Mouse (Mus musculus) heart, embryonic 13.5 days (tissue): ENCODE measurements around the gene Emb. TPM values are rescaled to one million over a fixed set of nuclear protein-coding genes. Genes with fewer than 3 reads are reported as not detected.
"Not testable (repeated sequence)": the region's sequence is repeated elsewhere in the genome, so short reads cannot be mapped to it uniquely, and the experiment has no call there.

Experiments used
- ATAC-seq: fragments of 200-750 bp; cut with Nextera tagmentation; 2 replicates; pipeline ENCODE4 v1.8.0; 2017; ENCODE audit warnings: moderate TSS enrichment; ENCODE audit not compliant: insufficient number of reproducible peaks, low FRiP score, low TSS enrichment; ENCODE audit errors: extremely low read depth
- H3K27ac ChIP-seq: fragments of 300-500 bp; sonication (generic); replicated peaks from 2 replicates; pipeline ENCODE4 v1.5.1; 2015; ENCODE audit warnings: moderate library complexity, mild to moderate bottlenecking, inconsistent platforms
- H3K27me3 ChIP-seq: fragments of 300-500 bp; sonication (generic); replicated peaks from 2 replicates; pipeline ENCODE4 v1.6.1; 2015; ENCODE audit warnings: mild to moderate bottlenecking, inconsistent platforms
- H3K36me3 ChIP-seq: fragments of 300-500 bp; sonication (generic); 2 replicates; pipeline ENCODE4 v1.6.1; 2015; ENCODE audit warnings: mild to moderate bottlenecking, inconsistent platforms
- H3K4me1 ChIP-seq: fragments of 300-500 bp; sonication (generic); 2 replicates; pipeline ENCODE4 v1.6.1; 2015; ENCODE audit warnings: inconsistent platforms
- H3K4me2 ChIP-seq: fragments of 300-500 bp; sonication (generic); 2 replicates; pipeline ENCODE4 v1.6.1; 2015; ENCODE audit warnings: inconsistent platforms, mild to moderate bottlenecking, moderate library complexity
- H3K4me3 ChIP-seq: fragments of 300-500 bp; sonication (generic); 2 replicates; pipeline ENCODE4 v1.5.1; 2015; ENCODE audit warnings: moderate library complexity, mild to moderate bottlenecking, inconsistent platforms
- H3K9ac ChIP-seq: fragments of 300-500 bp; sonication (generic); 2 replicates; pipeline ENCODE4 v1.6.1; 2015; ENCODE audit warnings: inconsistent platforms, mild to moderate bottlenecking, moderate library complexity
- H3K9me3 ChIP-seq: fragments of 300-500 bp; sonication (generic); 2 replicates; pipeline ENCODE4 v1.6.1; 2016; ENCODE audit warnings: inconsistent platforms
- WGBS: fragments of 180-500 bp; shearing (Covaris S2); methylation state at CpG from one replicate; pipeline ENCODE4 v1.1.7; 2015; ENCODE audit warnings: mixed read lengths; 5-methylcytosine and 5-hydroxymethylcytosine counted together
- polyA plus RNA-seq: library from polyadenylated mRNA; unstranded; fragments of >200 nt; fragmentation: Nextera tagmentation; extraction: Ambion mirVana; gene quantifications from 2 replicates; pipeline ENCODE4 v1.2.1, GENCODE M21; 2015

The Emb gene
- 8.2 and 9.2 TPM in 2 replicates for polyA plus RNA-seq

GRCm38 (mm10) chr13:117208236-117208635 is at the start of gene Emb:
Gene Emb (plus strand): TSS chr13:117208536.
- no peak for ATAC-seq
- Histone ChIP-seq H3K27ac (no peak within 1 kb of the TSS), H3K4me3 (no peak within 1 kb of the TSS), H3K4me1 (0 out of 2 replicates have a peak, but pooled peaks cover 3% of the 10 kb centered on the region), H3K36me3 (no peaks in the 10 kb centered on the region), H3K27me3 (no peaks in the 10 kb centered on the region), H3K9me3 (no peaks in the 10 kb centered on the region), H3K4me2 (no peak within 1 kb of the TSS; the same call in 1 of the 2 replicates), H3K9ac (no peak within 1 kb of the TSS)
- WGBS: 27% methylated on average over 5 of the region's 6 CpGs

GRCm38 (mm10) chr13:117163906-117164305 is 44.4 kb upstream of the Emb start:
- Histone ChIP-seq H3K4me3 (no peak overlapping the region), H3K27ac (no peak overlapping the region), H3K9ac (no peak overlapping the region), H3K27me3 (no peaks in the 10 kb centered on the region), H3K4me2 (no peak overlapping the region), H3K36me3 (no peaks in the 10 kb centered on the region), H3K4me1 (no peaks in the 10 kb centered on the region), H3K9me3 (no peaks in the 10 kb centered on the region; the same call in 1 of the 2 replicates)
- 83% methylated on average over 5 of the region's 5 CpGs for WGBS
- ATAC-seq: no peak

- Histone ChIP-seq H3K36me3 (no peaks in the 10 kb centered on the region), H3K4me2 (no peak overlapping the region), H3K27me3 (no peaks in the 10 kb centered on the region), H3K9me3 (no peaks in the 10 kb centered on the region; the same call in 1 of the 2 replicates), H3K4me1 (no peaks in the 10 kb centered on the region), H3K9ac (no peak overlapping the region), H3K4me3 (no peak overlapping the region), H3K27ac (no peak overlapping the region)
- ATAC-seq: no peak
- WGBS: 85% methylated on average over 8 of the region's 8 CpGs
These were observed 43.3 kb upstream of the Emb start for GRCm38 (mm10) chr13:117165071-117165470.

- H3K4me1 ChIP-seq, H3K27me3 ChIP-seq, H3K36me3 ChIP-seq, H3K9me3 ChIP-seq, H3K4me3 ChIP-seq, H3K4me2 ChIP-seq, H3K9ac ChIP-seq, ATAC-seq, H3K27ac ChIP-seq: not testable (repeated sequence)
- 72% methylated on average over 3 of the region's 3 CpGs for WGBS
These were observed 27.4 kb upstream of the Emb start for GRCm38 (mm10) chr13:117180912-117181311.

GRCm38 (mm10) chr13:117183288-117183687 is 25.0 kb upstream of the Emb start:
- Histone ChIP-seq H3K36me3 (no peaks in the 10 kb centered on the region), H3K27ac (no peak overlapping the region), H3K27me3 (no peaks in the 10 kb centered on the region), H3K4me2 (no peak overlapping the region), H3K9me3 (no peaks in the 10 kb centered on the region), H3K4me3 (no peak overlapping the region), H3K4me1 (no peaks in the 10 kb centered on the region), H3K9ac (no peak overlapping the region)
- 56% methylated on average over 6 of the region's 6 CpGs for WGBS
- ATAC-seq: no peak

GRCm38 (mm10) chr13:117185329-117185728 is 23.0 kb upstream of the Emb start:
- Histone ChIP-seq H3K9ac (no peak overlapping the region), H3K27me3 (no peaks in the 10 kb centered on the region), H3K4me2 (no peak overlapping the region), H3K36me3 (no peaks in the 10 kb centered on the region), H3K27ac (no peak overlapping the region), H3K9me3 (no peaks in the 10 kb centered on the region), H3K4me3 (no peak overlapping the region), H3K4me1 (no peaks in the 10 kb centered on the region)
- WGBS: 48% methylated on average over 6 of the region's 6 CpGs
- no peak for ATAC-seq

GRCm38 (mm10) chr13:117192161-117192560 is 16.2 kb upstream of the Emb start:
- Histone ChIP-seq H3K27me3 (no peaks in the 10 kb centered on the region), H3K9me3 (no peaks in the 10 kb centered on the region), H3K9ac (no peak overlapping the region), H3K4me3 (no peak overlapping the region), H3K4me1 (0 out of 2 replicates have a peak, but pooled peaks cover 2% of the 10 kb centered on the region), H3K4me2 (no peak overlapping the region), H3K36me3 (no peaks in the 10 kb centered on the region), H3K27ac (no peak overlapping the region)
- no peak for ATAC-seq
- 78% methylated on average over 5 of the region's 5 CpGs for WGBS

- H3K36me3 ChIP-seq: no peaks in the 10 kb centered on the region
- no peak for ATAC-seq
- WGBS: 71% methylated on average over 7 of the region's 7 CpGs
- H3K4me2 ChIP-seq: no peak overlapping the region
- no peak overlapping the region for H3K4me3 ChIP-seq
- no peak overlapping the region for H3K27ac ChIP-seq
- 0 out of 2 replicates have a peak, but pooled peaks cover 5% of the 10 kb centered on the region for H3K4me1 ChIP-seq
- H3K9me3 ChIP-seq: no peaks in the 10 kb centered on the region
- no peak overlapping the region for H3K9ac ChIP-seq
- H3K27me3 ChIP-seq: no peaks in the 10 kb centered on the region
These were observed 14.8 kb upstream of the Emb start for GRCm38 (mm10) chr13:117193422-117193983.

GRCm38 (mm10) chr13:117195569-117196495 is 12.5 kb upstream of the Emb start:
- Histone ChIP-seq H3K4me1 (0 out of 2 replicates have a peak, but pooled peaks cover 5% of the 10 kb centered on the region), H3K9me3 (no peaks in the 10 kb centered on the region), H3K27me3 (no peaks in the 10 kb centered on the region), H3K4me3 (no peak overlapping the region), H3K9ac (no peak overlapping the region), H3K27ac (no peak overlapping the region), H3K4me2 (no peak overlapping the region), H3K36me3 (no peaks in the 10 kb centered on the region)
- ATAC-seq: no peak
- WGBS: 70% methylated on average over 13 of the region's 13 CpGs

- no peaks in the 10 kb centered on the region for H3K36me3 ChIP-seq
- H3K27me3 ChIP-seq: no peaks in the 10 kb centered on the region
- no peak overlapping the region for H3K4me3 ChIP-seq
- H3K27ac ChIP-seq: no peak overlapping the region
- H3K4me2 ChIP-seq: no peak overlapping the region
- no peak overlapping the region for H3K9ac ChIP-seq
- no peak for ATAC-seq
- no peaks in the 10 kb centered on the region for H3K9me3 ChIP-seq
- WGBS: 87% methylated on average over 2 of the region's 2 CpGs
- 0 out of 2 replicates have a peak, but pooled peaks cover 5% of the 10 kb centered on the region for H3K4me1 ChIP-seq
These were observed 10.7 kb upstream of the Emb start for GRCm38 (mm10) chr13:117197666-117198065.

- ATAC-seq: no peak
- Histone ChIP-seq H3K27ac (no peak overlapping the region), H3K9me3 (no peaks in the 10 kb centered on the region), H3K9ac (no peak overlapping the region), H3K4me1 (0 out of 2 replicates have a peak, but pooled peaks cover 5% of the 10 kb centered on the region), H3K4me2 (no peak overlapping the region), H3K4me3 (no peak overlapping the region), H3K27me3 (no peaks in the 10 kb centered on the region), H3K36me3 (no peaks in the 10 kb centered on the region)
- WGBS: 81% methylated on average over 7 of the region's 7 CpGs
These were observed 9.8 kb upstream of the Emb start for GRCm38 (mm10) chr13:117198402-117199083.
